Mouse (Mus musculus) forebrain, embryonic 15.5 days (tissue): ENCODE measurements around the gene Aip. TPM values are rescaled to one million over a fixed set of nuclear protein-coding genes. Genes with fewer than 3 reads are reported as not detected.

Source experiments
- ATAC-seq: fragments of 200-750 bp; cut with Nextera tagmentation; replicated peaks from 2 replicates; pipeline ENCODE4 v1.8.0; 2017; ENCODE audit warnings: mild to moderate bottlenecking, moderate TSS enrichment, moderate library complexity
- H3K27ac ChIP-seq: fragments of 300-500 bp; sonication (generic); replicated peaks from 2 replicates; pipeline ENCODE4 v1.5.1; 2015; ENCODE audit warnings: mild to moderate bottlenecking, inconsistent platforms
- H3K27me3 ChIP-seq: fragments of 300-500 bp; sonication (generic); 2 replicates; pipeline ENCODE4 v1.6.1; 2015; ENCODE audit warnings: inconsistent platforms
- H3K36me3 ChIP-seq: fragments of 300-500 bp; sonication (generic); 2 replicates; pipeline ENCODE4 v1.6.1; 2015; ENCODE audit warnings: mild to moderate bottlenecking, inconsistent platforms
- H3K4me1 ChIP-seq: fragments of 300-500 bp; sonication (generic); 2 replicates; pipeline ENCODE4 v1.6.1; 2015; ENCODE audit warnings: inconsistent platforms
- H3K4me2 ChIP-seq: fragments of 300-500 bp; sonication (generic); replicated peaks from 2 replicates; pipeline ENCODE4 v1.6.1; 2015; ENCODE audit warnings: mild to moderate bottlenecking, inconsistent platforms
- H3K4me3 ChIP-seq: fragments of 300-500 bp; sonication (generic); 2 replicates; pipeline ENCODE4 v1.5.1; 2015; ENCODE audit warnings: mild to moderate bottlenecking, inconsistent platforms
- H3K9ac ChIP-seq: fragments of 300-500 bp; sonication (generic); replicated peaks from 2 replicates; pipeline ENCODE4 v1.6.1; 2015; ENCODE audit warnings: mild to moderate bottlenecking, inconsistent platforms
- H3K9me3 ChIP-seq: fragments of 300-500 bp; sonication (generic); 2 replicates; pipeline ENCODE4 v1.6.1; 2016; ENCODE audit warnings: inconsistent platforms
- WGBS: fragments of 180-500 bp; shearing (Covaris S2); methylation state at CpG from one replicate; pipeline ENCODE4 v1.1.7; 2015; ENCODE audit warnings: mixed read lengths; 5-methylcytosine and 5-hydroxymethylcytosine counted together
- polyA plus RNA-seq: library from polyadenylated mRNA; unstranded; fragments of >200 nt; fragmentation: Nextera tagmentation; extraction: Ambion mirVana; gene quantifications from 2 replicates; pipeline ENCODE4 v1.2.1, GENCODE M21; 2015

The Aip gene
- polyA plus RNA-seq, 1 experiment from 2014 or later, result 90.1 TPM

GRCm38 (mm10) chr19:4093772-4094171 is 31.9 kb downstream of the Aip start:
- ATAC-seq, result no peak
- Histone ChIP-seq H3K27me3 (no peaks in the 10 kb centered on the region), H3K27ac (no peak overlapping the region), H3K9me3 (no peaks in the 10 kb centered on the region), H3K9ac (no peak overlapping the region), H3K4me1 (peaks cover 18% of the 10 kb centered on the region), H3K4me3 (no peak overlapping the region), H3K36me3 (no peaks in the 10 kb centered on the region), H3K4me2 (no peak overlapping the region)
- 79% methylated on average over 7 of the region's 7 CpGs for WGBS

- Histone ChIP-seq H3K4me1 (peaks cover 14% of the 10 kb centered on the region), H3K27me3 (no peaks in the 10 kb centered on the region), H3K36me3 (no peaks in the 10 kb centered on the region), H3K4me2 (no peak overlapping the region), H3K9ac (no peak overlapping the region), H3K27ac (no peak overlapping the region), H3K4me3 (no peak overlapping the region), H3K9me3 (no peaks in the 10 kb centered on the region)
- ATAC-seq, result no peak
- 89% methylated on average over 3 of the region's 3 CpGs for WGBS
Measured at GRCm38 (mm10) chr19:4092750-4093149, 32.9 kb downstream of the Aip start.

GRCm38 (mm10) chr19:4091383-4091782 is 34.3 kb downstream of the Aip start:
- ATAC-seq, result no peak
- H3K27me3 ChIP-seq, result no peaks in the 10 kb centered on the region
- H3K4me1 ChIP-seq, result peaks cover 7% of the 10 kb centered on the region
- no peaks in the 10 kb centered on the region for H3K36me3 ChIP-seq
- H3K9ac ChIP-seq, result no peak overlapping the region
- H3K4me2 ChIP-seq, result no peak overlapping the region
- H3K9me3 ChIP-seq, result no peaks in the 10 kb centered on the region
- no peak overlapping the region for H3K4me3 ChIP-seq
- no peak overlapping the region for H3K27ac ChIP-seq
- WGBS, result 72% methylated on average over 2 of the region's 2 CpGs

GRCm38 (mm10) chr19:4090446-4090845 is 35.2 kb downstream of the Aip start:
- Histone ChIP-seq H3K4me3 (no peak overlapping the region), H3K9me3 (no peaks in the 10 kb centered on the region), H3K27ac (no peak overlapping the region), H3K4me2 (no peak overlapping the region), H3K4me1 (no peaks in the 10 kb centered on the region), H3K36me3 (no peaks in the 10 kb centered on the region), H3K9ac (no peak overlapping the region), H3K27me3 (no peaks in the 10 kb centered on the region)
- no peak for ATAC-seq
- WGBS, result 95% methylated on average over 3 of the region's 3 CpGs

DNA sequence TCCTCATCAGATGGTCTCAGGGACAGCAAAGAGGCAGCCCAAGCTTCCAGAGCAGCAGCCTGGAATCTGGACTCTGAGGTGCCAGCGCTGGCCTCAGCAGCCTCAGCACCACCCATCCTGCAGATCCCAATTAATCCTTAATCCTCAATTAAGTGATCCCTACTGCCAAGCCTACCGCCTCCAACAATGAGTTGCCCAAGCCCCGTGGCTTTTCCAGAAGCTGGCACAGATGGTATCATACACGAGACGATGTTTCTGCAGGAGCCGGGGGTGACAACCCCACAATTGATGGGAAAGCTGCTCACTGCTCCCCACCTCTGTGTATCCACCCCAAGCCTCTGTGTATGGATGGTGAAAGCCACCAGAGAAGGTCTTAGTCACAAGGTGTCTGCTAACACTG is 36.5 kb downstream of the Aip start:
- H3K9ac ChIP-seq, result no peak overlapping the region
- 33% methylated on average over 6 of the region's 6 CpGs for WGBS

GRCm38 (mm10) chr19:4088146-4088545 is 37.5 kb downstream of the Aip start:
- no peaks in the 10 kb centered on the region for H3K4me1 ChIP-seq
- no peaks in the 10 kb centered on the region for H3K36me3 ChIP-seq
- no peaks in the 10 kb centered on the region for H3K9me3 ChIP-seq
- no peak overlapping the region for H3K27ac ChIP-seq
- no peak for ATAC-seq
- 65% methylated on average over 5 of the region's 5 CpGs for WGBS
- H3K4me2 ChIP-seq, result no peak overlapping the region
- no peak overlapping the region for H3K9ac ChIP-seq
- no peaks in the 10 kb centered on the region for H3K27me3 ChIP-seq
- H3K4me3 ChIP-seq, result no peak overlapping the region

More for the DNA sequence above, 36.5 kb downstream of the Aip start:
- Histone ChIP-seq H3K4me2 (no peak overlapping the region), H3K36me3 (no peaks in the 10 kb centered on the region), H3K27ac (no peak overlapping the region), H3K27me3 (no peaks in the 10 kb centered on the region), H3K4me1 (no peaks in the 10 kb centered on the region), H3K9me3 (no peaks in the 10 kb centered on the region), H3K4me3 (no peak overlapping the region)
- ATAC-seq, result no peak

DNA sequence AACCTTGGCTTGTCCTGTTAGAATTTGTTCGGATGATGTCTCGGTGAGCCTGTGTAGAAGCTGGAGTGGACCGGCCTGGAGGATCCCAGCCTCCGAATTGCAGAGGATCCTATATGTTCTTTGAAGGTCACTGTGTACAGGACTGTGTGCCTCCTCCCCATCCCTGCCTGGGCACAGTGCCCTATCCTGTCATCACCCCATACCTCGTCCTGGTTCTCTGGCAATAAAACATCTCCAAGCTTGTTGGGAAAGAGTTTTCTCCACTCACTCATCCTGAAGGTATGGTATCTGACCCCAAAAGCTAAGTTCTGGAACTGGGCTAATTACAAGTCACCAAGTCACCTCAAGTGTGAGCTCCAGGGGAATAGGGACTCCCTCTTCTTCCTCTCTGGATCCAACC is 38.6 kb downstream of the Aip start:
- H3K27ac ChIP-seq, result no peak overlapping the region
- no peak for ATAC-seq
- no peaks in the 10 kb centered on the region for H3K36me3 ChIP-seq
- no peaks in the 10 kb centered on the region for H3K27me3 ChIP-seq
- H3K4me2 ChIP-seq, result no peak overlapping the region
- H3K4me1 ChIP-seq, result no peaks in the 10 kb centered on the region
- no peaks in the 10 kb centered on the region for H3K9me3 ChIP-seq
- no peak overlapping the region for H3K9ac ChIP-seq
- no peak overlapping the region for H3K4me3 ChIP-seq
- 91% methylated on average over 5 of the region's 5 CpGs for WGBS

DNA sequence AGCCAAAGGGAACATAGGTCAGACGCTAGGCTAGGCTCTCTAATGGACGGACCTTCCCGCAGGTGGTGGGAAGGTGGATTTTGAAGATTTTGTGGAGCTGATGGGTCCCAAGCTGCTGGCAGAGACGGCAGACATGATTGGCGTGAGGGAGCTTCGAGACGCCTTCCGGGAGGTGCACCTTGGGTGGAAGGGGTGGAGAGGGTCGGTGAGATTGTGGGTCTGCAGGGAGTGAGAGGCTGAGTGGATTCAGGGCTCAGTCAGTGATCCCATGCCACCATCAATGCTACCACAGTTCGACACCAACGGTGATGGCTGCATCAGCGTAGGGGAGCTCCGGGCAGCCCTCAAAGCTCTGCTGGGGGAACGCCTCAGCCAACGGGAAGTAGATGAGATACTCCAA is 39.5 kb downstream of the Aip start:
- H3K4me1 ChIP-seq, result no peaks in the 10 kb centered on the region
- H3K27ac ChIP-seq, result no peak overlapping the region
- no peak overlapping the region for H3K9ac ChIP-seq
- H3K4me3 ChIP-seq, result no peak overlapping the region
- H3K36me3 ChIP-seq, result no peaks in the 10 kb centered on the region
- no peaks in the 10 kb centered on the region for H3K9me3 ChIP-seq
- H3K27me3 ChIP-seq, result no peaks in the 10 kb centered on the region
- ATAC-seq, result no peak
- 96% methylated on average over 15 of the region's 15 CpGs for WGBS
- H3K4me2 ChIP-seq, result no peak overlapping the region

GRCm38 (mm10) chr19:4084984-4085383 is 40.7 kb downstream of the Aip start:
- H3K4me2 ChIP-seq, result no peak overlapping the region
- no peak overlapping the region for H3K27ac ChIP-seq
- no peaks in the 10 kb centered on the region for H3K36me3 ChIP-seq
- H3K9ac ChIP-seq, result no peak overlapping the region
- WGBS, result 94% methylated on average over 1 of the region's 1 CpGs
- ATAC-seq, result no peak
- H3K4me1 ChIP-seq, result no peaks in the 10 kb centered on the region
- H3K27me3 ChIP-seq, result no peaks in the 10 kb centered on the region
- H3K4me3 ChIP-seq, result no peak overlapping the region
- H3K9me3 ChIP-seq, result no peaks in the 10 kb centered on the region

DNA sequence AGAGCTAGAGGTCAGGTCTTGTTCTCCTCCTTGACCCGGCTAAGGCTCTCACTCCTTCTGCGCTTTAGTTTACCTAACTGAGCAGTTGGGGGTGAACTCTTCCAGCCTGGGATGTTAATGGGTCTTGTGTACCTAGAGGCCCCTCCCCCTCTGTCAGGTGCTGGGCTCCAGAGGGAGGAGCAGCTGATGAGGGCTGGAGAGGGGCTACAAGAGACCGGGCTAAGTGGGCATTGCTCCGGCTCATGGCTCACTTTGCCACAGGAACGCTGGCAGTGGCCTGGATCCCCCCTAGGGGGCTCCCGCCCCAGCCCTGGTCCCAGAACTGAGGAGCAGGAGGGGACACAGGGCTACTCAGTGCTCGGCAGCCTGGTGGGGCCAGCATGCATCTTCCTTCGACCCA is 41.8 kb downstream of the Aip start:
- 36% methylated on average over 8 of the region's 8 CpGs for WGBS
- H3K9ac ChIP-seq, result no peak overlapping the region
- H3K4me1 ChIP-seq, result no peaks in the 10 kb centered on the region
- H3K27ac ChIP-seq, result no peak overlapping the region
- no peaks in the 10 kb centered on the region for H3K36me3 ChIP-seq
- no peaks in the 10 kb centered on the region for H3K9me3 ChIP-seq
- ATAC-seq, result no peak
- no peaks in the 10 kb centered on the region for H3K27me3 ChIP-seq
- no peak overlapping the region for H3K4me2 ChIP-seq
- H3K4me3 ChIP-seq, result no peak overlapping the region

DNA sequence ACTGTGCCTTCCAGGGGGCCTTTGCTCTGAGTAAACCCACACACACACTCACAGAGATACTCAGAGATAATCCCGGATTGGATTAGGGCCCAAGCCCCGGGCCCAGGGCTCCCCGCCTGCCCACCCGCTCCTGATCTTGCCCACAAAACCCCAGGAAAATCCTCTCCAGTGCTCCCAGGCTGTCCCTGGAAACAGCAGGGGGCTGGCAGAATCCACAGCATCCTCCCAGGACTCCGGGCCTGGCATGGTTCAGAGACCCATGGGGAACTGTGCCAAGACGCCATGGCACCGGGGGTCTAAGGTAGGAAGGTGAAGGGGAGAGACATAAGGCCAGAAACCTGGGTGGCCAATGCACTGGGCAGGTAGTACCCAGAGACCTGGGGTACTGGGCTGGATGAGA is 42.3 kb downstream of the Aip start:
- no peaks in the 10 kb centered on the region for H3K36me3 ChIP-seq
- no peaks in the 10 kb centered on the region for H3K4me1 ChIP-seq
- no peaks in the 10 kb centered on the region for H3K9me3 ChIP-seq
- H3K4me2 ChIP-seq, result no peak overlapping the region
- no peak for ATAC-seq
- WGBS, result 81% methylated on average over 7 of the region's 7 CpGs
- no peaks in the 10 kb centered on the region for H3K27me3 ChIP-seq
- no peak overlapping the region for H3K4me3 ChIP-seq
- H3K27ac ChIP-seq, result no peak overlapping the region
- no peak overlapping the region for H3K9ac ChIP-seq

GRCm38 (mm10) chr19:4082219-4082965 is 43.3 kb downstream of the Aip start:
- Histone ChIP-seq H3K9ac (no peak overlapping the region), H3K27me3 (no peaks in the 10 kb centered on the region), H3K4me2 (no peak overlapping the region), H3K36me3 (no peaks in the 10 kb centered on the region), H3K9me3 (no peaks in the 10 kb centered on the region), H3K4me3 (no peak overlapping the region), H3K27ac (no peak overlapping the region), H3K4me1 (no peaks in the 10 kb centered on the region)
- ATAC-seq, result no peak
- WGBS, result 84% methylated on average over 11 of the region's 11 CpGs

DNA sequence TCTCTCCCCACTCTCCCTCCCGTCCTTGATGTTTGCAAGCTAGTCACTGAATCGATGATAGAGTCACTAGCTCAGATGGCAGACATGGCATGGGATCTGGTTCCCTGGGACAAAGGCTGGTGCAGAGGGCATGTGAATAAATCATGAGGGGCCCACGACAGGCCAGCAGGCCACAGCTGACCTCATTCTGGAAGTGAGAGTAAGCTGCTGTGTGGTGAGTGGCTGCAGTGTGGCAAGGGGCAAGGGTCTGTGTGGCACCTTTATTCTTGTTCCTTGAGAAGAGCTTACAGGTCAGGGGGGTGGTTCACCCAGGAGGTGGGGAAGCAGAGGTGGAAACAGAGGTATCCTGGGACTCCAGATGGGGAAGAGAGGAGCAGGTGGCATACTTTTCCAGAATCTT is 44.3 kb downstream of the Aip start, which contains the start of gene Cabp2:
Cabp2 (plus strand) TSS at position 185 of the 400 bp plus-strand sequence.
- no peak for ATAC-seq
- 65% methylated on average over 3 of the region's 3 CpGs for WGBS
- no peak within 1 kb of the TSS for H3K4me2 ChIP-seq

More for the DNA sequence above, 44.3 kb downstream of the Aip start, which contains the start of gene Cabp2:
- H3K36me3 ChIP-seq, result no peaks in the 10 kb centered on the region
- no peaks in the 10 kb centered on the region for H3K4me1 ChIP-seq
- no peak within 1 kb of the TSS for H3K4me3 ChIP-seq
- H3K27me3 ChIP-seq, result no peaks in the 10 kb centered on the region
- no peak within 1 kb of the TSS for H3K9ac ChIP-seq
- no peak within 1 kb of the TSS for H3K27ac ChIP-seq
- no peaks in the 10 kb centered on the region for H3K9me3 ChIP-seq
